Mouse (Mus musculus) heart, postnatal 36 days (tissue): ENCODE measurements around the gene Rnd1. TPM values are rescaled to one million over a fixed set of nuclear protein-coding genes. Genes with fewer than 3 reads are reported as not detected.

Source experiments
- DNase-seq, 2 experiments: peaks; one replicate each; pipeline ENCODE4 v3.0.0; 2021 to 2022
- intact Hi-C: fragments of 180-260 bp; cut with DNase I; formaldehyde crosslinking; loops from one replicate; pipeline ENCODE4 v1.15.1; 2025
- total RNA-seq, 2 experiments: library from RNA; stranded (reverse); gene quantifications; 2 replicates each; pipeline ENCODE4 v1.2.3; 2021

The Rnd1 gene
- total RNA-seq, 2 experiments from 2014 or later: 1.1 to 1.4 TPM

DNA sequence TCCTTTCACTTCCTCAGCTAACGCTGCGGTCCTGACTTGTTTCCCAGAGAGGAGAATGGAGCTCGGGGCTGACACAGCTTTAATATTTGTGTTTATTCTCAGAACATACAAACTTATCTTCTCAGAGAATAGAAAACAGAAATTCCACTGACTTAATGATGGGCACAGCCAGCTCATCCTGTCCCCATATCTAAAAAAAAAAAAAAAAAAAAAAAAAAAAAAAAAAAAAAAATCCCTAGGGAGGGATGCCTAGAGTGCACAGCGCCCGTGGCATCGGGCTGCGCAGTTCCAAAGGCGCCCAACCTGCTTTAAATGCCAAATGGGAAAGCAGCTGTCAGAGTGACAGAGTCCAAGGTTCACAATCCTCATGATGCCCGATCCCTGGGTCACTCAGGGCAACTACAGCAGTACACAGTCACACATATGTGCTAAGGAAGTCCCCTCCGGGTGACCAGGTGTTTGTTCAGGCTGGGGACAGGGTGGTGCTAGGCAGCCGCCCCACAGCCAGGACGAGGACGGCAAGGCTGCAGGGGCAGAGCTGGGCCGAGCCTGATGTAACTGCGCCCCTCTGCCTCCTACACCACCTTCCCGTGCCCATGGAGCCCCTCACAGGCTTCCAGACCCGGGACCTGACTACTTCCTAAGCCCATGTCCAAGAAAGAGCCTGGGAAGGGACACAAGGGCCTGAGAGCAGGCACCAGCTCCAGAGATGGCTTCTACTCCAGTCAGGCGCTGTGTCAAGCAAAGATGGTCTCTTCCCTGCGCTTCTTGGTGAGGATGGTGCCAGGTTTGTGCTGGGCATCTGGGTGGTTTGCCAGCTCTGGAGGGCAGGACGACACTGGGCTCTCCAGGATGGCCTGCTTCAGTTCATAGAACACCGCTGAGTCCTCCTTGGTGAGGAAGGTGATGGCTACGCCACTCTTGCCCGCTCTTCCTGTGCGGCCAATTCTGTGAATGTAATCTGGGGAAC is 31.9 kb downstream of the Rnd1 start:
- no peak for DNase-seq
- intact Hi-C loops: no loop called here

DNA sequence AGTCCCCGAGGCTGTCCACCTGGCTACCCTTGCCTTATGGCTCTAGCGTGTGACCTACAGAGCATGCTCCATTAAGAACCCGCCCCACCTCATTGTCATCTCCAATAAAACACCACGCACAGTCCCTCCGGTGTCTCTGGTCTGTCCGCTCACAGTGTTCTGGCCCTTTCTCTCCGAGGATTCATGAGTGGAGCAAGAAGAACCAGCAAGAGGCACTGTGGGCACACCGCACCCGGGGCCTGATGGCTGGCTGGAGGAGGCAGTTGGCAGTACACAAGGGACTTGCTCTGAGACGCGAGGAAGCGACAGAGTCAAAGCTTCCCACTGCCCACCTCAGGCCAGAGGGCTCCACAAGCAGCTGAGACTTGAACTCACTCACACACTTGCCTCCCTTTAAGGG is 32.9 kb downstream of the Rnd1 start:
- no peak for DNase-seq

DNA sequence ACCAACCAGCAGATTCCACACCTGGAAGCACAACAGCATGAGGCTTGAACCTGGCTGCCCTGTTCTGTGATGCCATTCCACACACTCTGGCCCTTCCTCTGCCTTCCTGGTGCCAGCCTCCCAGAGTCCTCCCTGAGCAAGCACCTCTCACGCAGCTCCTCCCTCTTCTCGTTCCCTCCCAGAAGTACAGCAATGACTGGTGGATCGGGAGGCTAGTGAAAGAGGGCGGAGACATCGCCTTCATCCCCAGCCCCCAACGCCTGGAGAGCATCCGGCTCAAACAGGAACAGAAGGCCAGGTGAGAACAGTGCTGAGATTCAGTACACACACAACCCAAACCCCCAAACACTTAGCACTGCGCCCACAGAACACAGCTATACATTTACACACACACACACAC is 37.1 kb downstream of the Rnd1 start:
- intact Hi-C loops: no loop called here
- DNase-seq: no peak

More for the DNA sequence above, 32.9 kb downstream of the Rnd1 start:
- intact Hi-C loops: no loop called here

DNA sequence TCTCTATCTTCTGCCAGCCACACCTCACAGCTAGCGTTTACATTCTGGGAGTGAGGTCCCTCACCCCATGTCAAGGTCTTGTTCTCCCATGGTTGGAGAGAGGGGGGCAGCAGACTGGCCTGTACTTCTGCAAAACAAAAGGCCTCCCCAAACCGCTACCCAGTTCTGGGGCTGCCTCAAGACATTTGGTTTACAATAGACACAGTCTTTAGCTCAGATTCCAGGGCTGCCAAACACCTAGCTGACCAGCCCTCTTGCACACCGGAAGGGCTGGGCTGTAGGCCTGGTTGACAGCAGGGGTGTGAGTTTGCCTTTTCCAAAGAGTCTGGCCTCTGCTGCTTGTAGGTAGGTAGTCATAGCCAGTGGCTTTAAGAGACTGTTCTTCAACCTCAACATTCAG is 40.1 kb downstream of the Rnd1 start:
- no peak for DNase-seq
- intact Hi-C loops: no loop called here

DNA sequence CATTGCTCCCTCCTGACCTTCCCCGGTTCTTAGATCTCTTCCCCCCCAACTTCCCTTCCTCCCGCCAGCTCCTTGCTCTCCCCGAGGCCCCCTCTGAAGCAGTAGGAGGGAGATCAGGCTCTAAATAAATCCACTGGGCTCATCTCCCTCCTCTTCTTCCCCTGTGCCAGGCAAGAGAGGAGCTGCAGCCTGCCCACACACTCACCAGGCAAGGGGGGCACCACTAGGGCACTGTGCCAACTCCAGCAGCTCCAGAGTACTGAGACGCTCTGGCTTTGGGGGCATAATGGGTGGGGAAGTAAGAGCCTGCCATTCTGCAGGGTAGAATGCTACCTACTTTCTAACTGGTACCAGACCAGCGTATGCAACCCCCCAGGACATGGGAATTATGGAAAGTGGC is 40.7 kb downstream of the Rnd1 start:
- intact Hi-C loops: no loop called here

DNA sequence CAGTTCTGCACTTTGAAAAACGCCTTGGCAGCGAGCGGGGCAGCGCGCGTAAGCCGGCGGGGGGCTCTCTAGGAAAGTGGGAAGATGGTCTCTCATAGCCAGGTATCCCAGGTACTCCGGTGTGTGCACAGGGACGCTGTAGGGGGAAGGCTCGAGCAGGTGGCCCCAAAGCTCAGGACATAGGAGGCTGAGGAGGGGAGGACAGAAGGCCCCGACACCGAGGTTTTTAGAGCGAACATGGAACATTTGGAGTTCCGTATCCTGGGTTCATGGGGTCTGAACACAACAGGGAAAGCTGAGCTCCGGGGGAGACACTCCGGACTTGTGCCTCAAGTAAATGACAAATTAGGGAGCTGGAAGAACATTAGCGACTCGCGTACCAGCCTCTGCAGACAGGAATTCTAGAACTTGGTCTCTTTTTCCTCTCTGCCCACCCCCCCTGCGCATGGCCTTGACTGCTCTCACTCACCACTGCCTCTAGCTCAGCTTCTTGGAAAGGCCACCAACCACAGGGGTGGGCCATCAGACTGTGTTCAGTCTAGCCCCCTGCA is 41.9 kb downstream of the Rnd1 start:
- intact Hi-C loops: loop anchor here (2.0 kb wide), 1 partner anchor 27 kb away; the partner anchor contains the start of gene Ddx23
- DNase-seq: no peak

More for the DNA sequence above, 40.7 kb downstream of the Rnd1 start:
- no peak for DNase-seq

DNA sequence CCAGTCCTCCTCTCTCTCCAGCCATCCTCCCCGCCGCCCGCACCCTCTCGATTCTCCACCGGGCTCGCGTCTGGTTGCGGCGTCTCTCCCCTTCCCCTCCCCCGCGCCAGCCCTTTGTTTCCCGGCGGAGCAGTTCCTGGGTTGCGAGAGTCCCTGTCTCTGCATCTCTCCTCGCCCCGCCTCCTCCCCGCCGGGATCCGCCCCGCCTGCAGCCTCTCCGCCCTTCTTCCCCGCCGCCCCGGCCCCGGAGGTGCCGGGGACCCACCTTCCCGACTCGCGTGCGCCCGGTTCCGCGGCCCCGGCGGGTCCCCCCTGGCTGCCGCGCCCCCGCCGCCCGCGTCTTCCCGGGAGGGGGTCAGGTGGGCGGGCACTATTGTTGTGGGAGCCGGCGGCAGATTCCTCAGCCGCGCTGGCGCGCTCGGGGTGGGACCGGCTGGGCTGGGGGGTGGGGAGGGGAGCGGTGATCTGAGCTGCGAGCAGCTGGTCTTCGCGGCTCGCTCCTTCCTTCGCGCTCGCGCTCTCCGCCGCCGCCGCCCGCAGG is 42.6 kb downstream of the Rnd1 start:
- intact Hi-C loops: loop anchor here (2.0 kb wide), 1 partner anchor 28 kb away; the partner anchor contains the start of gene Ddx23
- peak; percentile 80 to 83 for DNase-seq

DNA sequence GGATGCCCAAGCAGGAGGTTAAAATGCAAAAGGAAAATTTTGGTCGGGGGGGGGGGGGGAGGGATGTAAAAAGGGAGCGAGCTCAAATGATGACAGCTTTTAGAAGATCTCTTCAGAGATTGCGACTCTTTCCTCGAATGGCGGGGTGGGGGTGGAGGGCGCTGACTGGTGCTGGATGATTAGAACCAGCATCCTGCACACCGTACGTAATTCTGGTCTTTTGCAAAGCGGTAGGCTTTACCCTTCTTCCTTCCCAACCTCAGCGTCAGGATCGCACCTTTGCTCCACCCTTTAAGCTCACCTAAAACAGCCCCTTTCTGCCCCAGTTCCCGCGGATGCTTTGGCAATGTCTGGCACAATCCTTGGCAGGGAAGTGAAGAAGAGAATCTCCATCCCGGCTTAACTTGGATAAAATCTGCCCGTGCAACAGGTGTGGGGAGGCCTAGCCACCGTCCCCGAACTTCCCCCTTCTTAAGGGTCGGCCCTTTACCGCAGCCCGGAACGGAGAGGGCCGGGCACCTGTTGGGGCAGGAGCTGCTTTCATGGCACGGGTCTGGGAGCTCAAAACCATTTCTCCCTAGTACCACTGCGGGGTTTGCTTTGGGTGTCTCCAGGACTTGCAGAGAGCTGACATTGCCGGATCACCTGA is 43.3 kb downstream of the Rnd1 start:
- intact Hi-C loops: loop anchor here (2.0 kb wide), 1 partner anchor 29 kb away; the partner anchor contains the start of gene Ddx23
- no peak for DNase-seq

DNA sequence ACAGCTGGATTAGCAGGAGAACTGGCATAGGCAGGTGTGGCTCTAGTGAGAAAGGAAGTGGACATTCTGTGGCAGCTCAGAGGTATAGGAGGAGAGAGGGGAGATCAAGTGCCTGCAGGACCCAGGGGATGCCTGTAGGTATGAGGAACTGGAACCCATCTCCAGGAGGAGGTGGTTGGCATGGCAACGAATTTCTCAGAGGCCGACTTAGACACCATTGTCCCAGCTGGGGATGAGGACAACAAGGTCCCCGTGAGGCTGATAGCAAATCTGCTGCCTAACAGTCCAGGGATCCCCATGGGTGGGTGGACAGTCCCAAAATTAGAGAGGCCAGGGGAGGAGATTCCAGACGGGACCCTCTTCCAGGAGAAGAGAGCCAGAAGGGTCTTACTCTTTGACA is 44.3 kb downstream of the Rnd1 start:
- no peak for DNase-seq
- intact Hi-C loops: no loop called here

DNA sequence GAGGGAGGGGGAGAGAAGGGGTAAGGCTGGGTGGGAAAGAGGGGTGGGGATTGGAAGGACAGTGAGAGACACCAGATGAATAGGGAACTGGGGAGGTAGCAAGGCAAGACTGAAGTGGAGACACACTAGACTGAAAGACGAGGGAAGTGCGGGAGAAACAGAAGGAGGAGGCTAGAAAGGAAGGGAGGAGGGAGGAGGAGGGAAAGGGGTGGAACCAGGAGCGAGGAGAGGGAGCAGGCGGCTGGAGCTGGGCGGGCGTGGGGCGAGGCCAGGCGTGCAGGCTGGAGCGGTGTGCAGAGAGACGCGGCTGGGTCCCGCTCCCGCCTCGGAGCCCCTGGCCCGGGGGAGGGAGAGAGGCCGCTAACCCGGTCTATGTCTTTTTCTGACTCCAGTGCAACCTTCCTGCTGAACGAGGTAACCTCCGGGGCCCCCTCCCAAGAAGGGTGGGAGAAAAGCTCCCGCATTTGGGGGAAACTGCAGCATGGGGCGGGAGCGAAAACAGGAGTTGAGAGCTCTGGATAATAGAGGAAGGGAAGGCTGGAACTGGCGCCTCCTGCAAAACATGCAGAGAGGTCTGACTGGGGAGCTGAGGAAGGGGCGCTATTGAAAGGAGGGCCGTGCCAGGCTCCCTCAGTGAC is 45.0 kb downstream of the Rnd1 start:
- intact Hi-C loops: no loop called here
- peak; percentile 59 to 62 for DNase-seq

DNA sequence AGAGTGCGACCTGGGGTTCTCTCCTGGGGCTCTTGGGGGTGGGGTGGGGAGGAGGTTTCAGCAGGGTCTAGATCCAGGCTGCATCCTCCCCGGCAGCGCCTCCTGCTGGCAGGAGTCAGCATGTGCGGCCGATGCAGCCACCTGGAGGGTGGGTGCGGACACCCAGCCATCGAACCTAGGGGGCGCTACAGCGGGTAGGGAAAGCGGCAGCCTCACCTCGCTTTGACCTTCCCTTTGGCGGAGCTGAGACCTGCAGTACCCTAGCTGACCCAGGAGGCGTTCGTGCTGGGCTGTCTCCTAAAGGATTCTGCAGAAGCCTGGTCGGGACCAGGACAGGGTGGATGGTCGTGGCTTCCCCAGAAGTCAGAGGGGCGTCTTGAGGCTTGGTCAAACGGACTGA is 45.8 kb downstream of the Rnd1 start:
- DNase-seq: peak; percentile 68 to 73
- intact Hi-C loops: no loop called here

DNA sequence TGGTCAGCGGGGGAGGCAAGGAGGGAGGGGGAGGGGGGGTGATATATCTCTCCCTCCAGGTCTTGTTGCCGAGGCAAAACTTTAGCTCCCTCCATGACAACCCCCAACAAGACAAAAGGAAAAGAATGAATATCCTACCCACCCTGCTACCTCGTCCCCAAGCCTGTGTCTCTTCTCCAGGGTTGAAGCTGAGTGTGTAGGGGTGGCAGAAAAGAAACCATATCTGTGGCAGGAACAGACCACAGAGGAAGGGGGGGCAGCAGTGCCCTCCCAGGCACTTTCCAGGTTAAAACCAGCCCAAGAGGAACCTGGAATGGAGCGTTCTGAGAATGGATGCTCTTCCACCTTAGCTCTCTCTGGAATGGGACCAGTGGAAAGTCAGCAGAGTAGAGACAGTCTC is 46.7 kb downstream of the Rnd1 start, which contains the start of gene Cacnb3:
TSS of gene Cacnb3 (plus strand) at position 301 of the 400 bp plus-strand sequence.
- intact Hi-C loops: no loop called here
- DNase-seq: no peak

DNA sequence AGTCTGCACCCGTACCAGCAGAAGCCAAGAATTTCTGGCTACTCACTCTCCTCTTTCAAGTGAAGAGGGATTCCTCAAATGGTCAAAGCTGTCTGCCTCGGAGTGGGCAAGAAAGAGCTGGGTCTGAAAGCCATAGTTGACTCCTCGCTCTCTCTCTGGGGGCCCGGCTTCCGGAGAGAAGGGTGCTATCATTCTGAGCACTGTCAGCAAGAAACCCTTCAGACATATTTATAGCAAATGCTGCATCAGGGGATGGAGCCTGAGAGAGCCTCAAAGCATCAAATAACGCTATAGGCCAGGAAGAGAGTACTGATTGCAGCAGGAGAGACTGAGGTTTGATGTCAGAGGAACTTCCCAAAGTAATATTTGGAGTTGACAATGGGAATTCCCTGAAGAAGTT is 47.8 kb downstream of the Rnd1 start:
- intact Hi-C loops: no loop called here
- DNase-seq: no peak

DNA sequence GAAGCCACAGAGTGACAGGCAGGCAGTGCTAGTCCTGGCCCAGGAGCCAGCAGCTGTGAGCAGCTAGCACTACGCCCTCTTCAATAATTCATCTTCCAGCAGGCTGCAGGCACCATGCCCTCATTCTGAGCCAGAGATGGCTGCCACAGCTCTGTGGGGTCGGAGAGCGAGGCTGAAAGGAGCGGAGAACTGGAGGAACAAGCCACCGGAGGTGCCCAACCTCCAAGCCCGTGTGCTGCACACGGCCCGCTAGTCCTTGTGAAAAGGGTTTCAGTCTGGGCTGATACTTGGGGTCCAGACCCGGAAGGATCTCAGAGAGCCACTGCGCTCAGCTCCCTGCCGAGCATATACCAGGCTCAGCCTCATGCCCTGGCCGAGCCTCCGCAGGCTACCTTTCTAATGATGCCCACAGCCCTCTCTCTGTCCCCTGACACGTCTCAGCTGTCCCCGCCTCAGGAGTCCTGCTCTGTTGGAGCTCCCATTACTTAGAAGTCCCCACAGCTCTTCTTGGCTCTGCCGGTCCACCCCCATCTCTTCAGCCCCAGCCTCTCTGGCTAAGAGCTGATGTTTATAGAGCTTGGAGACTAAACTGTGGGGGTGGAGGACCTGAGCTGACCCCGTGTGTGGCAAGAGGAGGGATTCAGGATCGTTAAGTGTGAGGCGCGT is 48.5 kb downstream of the Rnd1 start:
- intact Hi-C loops: no loop called here
- no peak for DNase-seq

DNA sequence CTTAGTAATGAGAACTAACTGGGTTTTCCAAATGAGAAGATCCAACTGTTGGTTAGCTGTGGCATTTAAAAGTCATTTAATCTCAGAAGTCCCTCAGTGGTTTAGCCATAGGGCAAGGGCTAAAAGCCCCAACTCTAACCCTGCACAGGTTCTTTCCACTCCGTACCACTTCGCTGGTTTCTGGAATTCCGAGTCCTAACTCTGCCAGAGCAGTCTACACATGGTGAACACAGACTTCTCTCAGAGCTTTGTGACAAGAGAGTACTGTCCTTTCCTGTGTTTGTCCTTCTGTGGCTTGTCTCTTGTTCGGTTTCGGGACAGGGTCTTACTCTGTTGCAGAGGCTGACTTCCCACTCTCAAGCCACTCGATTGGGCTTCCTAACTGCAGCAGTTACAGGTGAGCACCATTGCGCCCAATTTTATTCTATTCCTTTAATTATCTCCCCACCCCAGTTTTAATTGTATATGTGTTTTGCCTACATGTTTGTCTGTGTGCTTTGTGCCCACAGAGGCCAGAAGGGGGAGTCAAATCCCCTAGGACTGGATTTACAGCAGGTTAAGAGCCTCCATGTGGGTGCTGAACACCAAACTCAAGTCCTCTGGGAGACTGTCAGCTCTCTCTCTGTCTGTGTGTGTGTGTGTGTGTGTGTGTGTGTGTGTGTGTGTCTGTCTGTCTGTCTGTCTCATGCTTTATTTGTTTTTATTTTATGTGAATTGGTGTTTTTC is 50.6 kb downstream of the Rnd1 start:
- DNase-seq: no peak
- intact Hi-C loops: no loop called here

DNA sequence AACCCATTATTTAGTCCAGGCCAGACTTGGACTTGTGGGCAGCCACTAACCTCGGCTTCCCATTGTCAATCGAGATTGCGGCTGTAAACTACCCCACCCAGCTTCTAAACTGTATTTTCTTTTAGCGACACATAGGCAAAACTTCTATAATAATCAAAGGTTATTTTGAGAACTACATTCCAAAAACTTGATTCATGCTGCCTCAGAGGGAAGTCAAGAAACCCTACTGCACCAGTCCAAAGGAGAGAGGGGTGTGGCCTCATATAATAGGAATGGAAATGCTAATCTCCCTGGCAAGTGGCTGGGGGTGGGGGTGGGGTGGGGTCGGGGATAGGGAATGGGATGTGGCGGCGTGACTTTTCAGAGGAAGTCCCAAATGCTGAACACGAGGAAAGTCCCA is 51.2 kb downstream of the Rnd1 start:
- intact Hi-C loops: no loop called here
- DNase-seq: no peak

DNA sequence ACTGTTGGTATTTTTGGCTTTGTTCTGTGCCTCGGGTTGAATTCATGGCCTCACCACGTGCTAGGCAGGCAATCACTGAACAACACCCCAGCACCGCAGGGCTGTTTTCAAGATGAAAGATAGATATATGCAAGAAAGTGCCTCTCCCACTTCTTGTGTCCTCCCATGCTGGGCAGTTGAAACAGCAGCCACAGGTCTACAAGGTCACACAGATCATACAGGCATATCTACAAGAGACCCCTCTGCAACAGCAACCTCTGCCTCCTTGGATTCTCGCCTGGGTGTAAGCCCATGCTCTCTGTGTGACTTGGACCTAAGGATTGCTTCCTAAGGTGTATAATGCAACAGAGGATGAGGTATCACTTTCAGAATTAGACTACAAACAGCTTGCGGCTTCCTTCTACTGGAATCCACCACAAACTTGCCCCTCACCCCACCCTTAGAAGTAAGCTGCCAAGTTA is 53.9 kb downstream of the Rnd1 start:
- DNase-seq: no peak
- intact Hi-C loops: no loop called here

DNA sequence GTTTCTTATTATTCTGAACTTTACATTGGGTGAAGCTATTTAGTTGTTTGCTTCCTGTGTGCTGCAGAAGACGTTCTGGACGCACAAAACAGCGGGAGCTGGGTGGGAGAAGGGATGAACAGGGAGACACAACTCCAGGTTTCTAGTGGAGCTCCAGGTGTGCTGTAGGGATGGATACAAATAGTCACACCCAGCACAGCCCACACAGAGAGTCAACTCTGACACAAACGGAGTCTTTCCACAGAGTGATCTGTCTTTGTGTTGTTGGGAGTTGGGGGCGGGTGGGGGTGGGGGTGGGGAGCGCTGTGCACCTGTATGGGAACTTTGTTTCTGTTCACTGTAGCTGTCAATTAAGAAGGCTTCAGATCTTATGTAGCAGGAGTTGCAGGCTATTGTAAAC is 54.5 kb downstream of the Rnd1 start:
- intact Hi-C loops: no loop called here
- no peak for DNase-seq

DNA sequence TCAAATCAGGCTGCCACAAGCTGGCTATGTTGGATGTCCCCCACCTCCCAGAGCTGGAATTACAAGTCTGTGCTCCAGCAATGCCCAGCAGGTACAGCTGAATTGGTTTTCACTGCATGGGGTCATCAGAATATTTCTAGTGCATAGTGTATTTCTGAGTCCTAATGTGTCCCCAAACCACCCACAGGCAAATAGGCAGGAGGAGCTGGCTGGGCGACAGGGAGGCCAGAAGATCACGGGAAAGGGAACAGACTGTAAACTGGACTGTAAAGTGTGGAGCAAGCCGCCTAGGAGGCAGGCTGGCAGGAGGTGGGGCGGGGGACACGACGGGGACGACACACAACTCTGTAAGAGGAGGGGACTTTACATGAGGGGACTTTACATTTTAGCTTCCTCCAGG is 55.1 kb downstream of the Rnd1 start:
- intact Hi-C loops: no loop called here
- DNase-seq: no peak
